Mouse (Mus musculus) liver, embryonic 14.5 days (tissue): Measurements from ENCODE around the gene Slc35f3.

Experiments used
- CTCF ChIP-seq: IDR thresholded peaks from 2 replicates; pipeline ENCODE4 v1.5.1; 2016; ENCODE audit warnings: antibody characterized with exemption, low read depth, control low read depth
- EP300 ChIP-seq: IDR thresholded peaks from 2 replicates; pipeline ENCODE4 v1.6.1; 2016; ENCODE audit warnings: antibody characterized with exemption, low read depth

- TF ChIP-seq CTCF, result no peak
- TF ChIP-seq EP300, result no peak
Observed at GRCm38 (mm10) chr8:126371871-126372270, 73.5 kb downstream of the Slc35f3 start.
